Mouse (Mus musculus): ENCODE results near the gene Efcab12.

DNA sequence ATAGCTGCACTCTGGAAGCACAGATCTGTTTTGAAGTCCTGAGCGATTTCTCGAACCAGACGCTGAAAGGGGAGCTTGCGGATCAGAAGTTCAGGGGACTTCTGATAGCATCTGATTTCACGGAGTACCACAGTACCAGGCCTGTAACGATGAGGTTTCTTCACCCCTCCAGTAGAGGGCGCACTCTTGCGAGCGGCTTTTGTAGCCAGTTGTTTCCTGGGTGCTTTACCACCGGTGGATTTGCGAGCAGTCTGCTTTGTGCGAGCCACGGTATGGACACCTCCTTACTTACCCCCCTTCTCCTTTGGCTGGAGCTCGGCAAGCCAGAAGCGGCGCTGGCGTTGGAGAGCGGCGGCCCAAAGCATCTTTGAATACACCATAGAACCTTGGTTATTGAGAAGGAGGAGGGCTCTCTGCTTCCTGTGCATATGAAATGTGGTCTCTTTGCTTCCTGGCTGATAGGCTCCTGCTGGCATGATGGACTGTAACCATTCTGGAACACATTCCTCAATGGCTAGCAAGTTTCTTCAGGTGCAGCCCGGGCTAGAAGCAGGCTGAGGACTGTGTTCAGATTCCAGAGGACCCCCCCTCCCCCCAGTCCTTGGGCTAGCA, 68.0 kb downstream of the Efcab12 start:
- TF ChIP-seq CTCF (IDR thresholded peaks at IDR 0.05; ENCODE audit: borderline replicate concordance, extremely low read depth, insufficient read depth, insufficient read length) (0 out of 2 replicates have a peak, but pooled peaks have one; percentile 3), POLR2A (IDR thresholded peaks at IDR 0.05; ENCODE audit: borderline replicate concordance, extremely low read depth, insufficient read depth, insufficient read length, poor library complexity, severe bottlenecking) (no peak)
